Mouse (Mus musculus) T-helper 1 cell (primary cell): ENCODE measurements around the gene Ubl3.

Experiments used
- in situ Hi-C: fragments of 300-600 bp; cut with MboI, MseI; formaldehyde crosslinking; loops from one replicate; pipeline ENCODE4 v1.15.1; 2025; ENCODE audit warnings: high pct_unique_total_duplicates

Ubl3 gene

DNA sequence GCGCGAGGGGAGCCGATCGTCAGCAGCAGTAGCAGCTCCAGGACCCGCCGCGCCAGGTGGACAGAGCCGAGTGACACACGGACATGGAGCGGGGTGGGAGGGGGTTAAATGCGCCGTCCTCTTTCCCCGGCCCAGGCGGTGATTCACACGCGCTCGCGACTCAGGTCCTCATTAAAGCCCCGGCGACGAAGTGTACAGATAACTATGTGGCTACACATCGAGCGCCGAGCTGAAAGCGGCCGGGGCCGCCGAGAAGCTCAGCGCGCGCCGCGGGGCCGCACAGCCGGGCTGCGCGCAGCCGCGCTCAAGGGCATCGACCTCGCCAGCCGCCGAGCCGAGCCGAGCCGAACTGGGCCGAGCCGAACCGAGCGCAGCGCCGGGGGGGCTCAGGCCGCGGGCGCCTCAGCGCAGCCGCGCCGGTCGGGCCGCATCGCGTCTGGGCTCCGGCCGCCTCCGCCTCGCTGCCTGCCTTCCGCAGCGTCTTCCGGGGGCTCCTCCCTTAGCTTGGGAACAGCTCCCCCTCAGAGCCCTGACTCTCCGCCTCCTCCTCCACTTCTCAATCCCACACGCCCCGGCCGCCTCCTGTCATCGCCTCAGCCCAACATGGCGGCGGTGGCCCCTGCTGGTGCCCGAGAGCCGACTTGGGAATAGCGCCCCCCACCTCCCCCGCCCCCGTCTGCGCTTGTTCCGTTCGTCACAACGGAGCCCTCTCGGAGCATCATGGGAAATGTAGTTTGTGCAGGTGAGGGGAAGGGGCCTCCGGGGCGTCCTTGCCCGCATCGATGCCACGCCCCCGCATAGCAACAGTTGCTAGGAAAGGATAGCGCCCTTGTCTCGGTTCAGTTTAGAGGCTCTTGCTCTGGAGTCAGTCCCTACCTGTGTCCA lies at the start of gene Ubl3:
Gene Ubl3, minus strand, starts transcription at position 603 of the 885 bp plus-strand sequence.
- in situ Hi-C loops: no loop called here

DNA sequence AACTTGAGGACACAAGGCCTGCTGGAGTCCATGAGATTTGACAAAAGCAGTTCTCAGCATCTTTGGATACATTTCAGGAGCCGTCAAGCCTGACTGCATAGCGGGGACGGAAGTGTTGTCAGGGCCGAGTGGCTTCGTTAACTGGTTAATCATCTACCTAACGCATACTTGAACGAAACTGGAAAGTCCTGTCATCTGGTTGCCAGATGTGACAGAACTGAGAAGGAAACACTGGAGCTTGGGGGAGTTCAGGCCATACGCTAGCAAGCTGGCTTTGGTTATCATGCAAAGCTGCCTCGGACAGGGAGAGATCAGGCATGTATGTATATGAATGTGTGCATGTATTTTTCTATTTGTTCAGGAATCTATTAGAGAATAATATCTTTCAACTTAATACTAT lies 45.8 kb upstream of the Ubl3 start:
- in situ Hi-C loops: no loop called here

GRCm38 (mm10) chr5:148596086-148596753 lies 43.6 kb upstream of the Ubl3 start:
- in situ Hi-C loops: no loop called here

DNA sequence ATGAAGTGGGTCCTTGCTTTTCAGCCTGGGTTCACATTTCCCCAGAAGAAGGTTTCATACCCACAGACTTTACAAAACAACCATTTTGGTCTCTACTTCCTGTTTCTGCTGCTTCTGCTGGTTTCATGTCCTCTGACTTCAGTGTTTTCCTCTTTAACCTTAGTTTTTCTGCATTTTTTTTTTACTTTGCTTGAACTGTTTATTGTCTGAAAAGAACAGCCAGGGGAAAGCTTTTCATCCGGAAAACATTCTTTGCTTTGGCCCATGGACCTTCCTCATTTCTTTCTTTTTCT lies 42.8 kb upstream of the Ubl3 start:
- in situ Hi-C loops: no loop called here

GRCm38 (mm10) chr5:148594693-148595458 lies 42.3 kb upstream of the Ubl3 start:
- in situ Hi-C loops: no loop called here

DNA sequence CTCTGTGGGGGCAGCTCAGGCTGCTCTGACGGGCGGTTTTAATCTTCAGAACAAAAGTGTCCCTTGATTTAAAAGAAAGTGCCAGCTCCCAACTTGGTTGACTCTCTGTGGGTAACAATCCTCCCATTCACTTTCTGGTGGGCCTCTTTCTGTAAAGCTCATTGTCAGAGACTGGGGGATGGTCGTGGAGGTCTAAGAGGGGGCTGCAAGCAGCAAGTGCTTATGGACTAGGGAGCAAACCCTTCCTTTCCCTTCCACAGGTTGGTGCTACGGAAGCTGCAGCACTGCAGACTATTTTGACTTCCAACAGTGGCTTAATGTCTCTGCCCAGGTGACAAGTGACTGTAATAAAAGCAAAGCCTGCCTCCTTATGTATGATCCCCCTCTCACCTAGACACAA lies 41.0 kb upstream of the Ubl3 start:
- in situ Hi-C loops: no loop called here

DNA sequence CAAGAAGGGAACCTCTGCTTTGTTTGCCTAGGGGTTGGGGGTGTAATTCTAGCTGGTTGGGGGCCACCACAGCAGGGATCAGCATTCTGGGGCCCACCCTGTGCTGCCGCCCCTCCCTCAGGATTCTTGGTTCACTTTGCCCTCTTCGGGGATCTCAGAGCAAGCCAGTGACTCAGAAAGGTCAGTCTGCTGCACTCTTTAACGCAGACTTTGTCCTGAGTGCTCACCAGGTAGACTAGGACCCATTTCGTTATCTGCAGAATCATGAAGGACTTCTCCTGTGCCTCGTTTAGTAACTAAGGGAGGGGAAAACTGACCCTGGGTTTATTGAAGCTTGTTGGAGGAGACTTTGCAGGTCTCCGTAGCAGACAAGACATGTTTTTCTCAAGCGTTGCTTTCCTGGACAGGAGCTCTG lies 38.9 kb upstream of the Ubl3 start:
- in situ Hi-C loops: no loop called here

GRCm38 (mm10) chr5:148590603-148591447 lies 38.2 kb upstream of the Ubl3 start:
- in situ Hi-C loops: no loop called here

GRCm38 (mm10) chr5:148588987-148589386 lies 36.4 kb upstream of the Ubl3 start:
- in situ Hi-C loops: no loop called here

DNA sequence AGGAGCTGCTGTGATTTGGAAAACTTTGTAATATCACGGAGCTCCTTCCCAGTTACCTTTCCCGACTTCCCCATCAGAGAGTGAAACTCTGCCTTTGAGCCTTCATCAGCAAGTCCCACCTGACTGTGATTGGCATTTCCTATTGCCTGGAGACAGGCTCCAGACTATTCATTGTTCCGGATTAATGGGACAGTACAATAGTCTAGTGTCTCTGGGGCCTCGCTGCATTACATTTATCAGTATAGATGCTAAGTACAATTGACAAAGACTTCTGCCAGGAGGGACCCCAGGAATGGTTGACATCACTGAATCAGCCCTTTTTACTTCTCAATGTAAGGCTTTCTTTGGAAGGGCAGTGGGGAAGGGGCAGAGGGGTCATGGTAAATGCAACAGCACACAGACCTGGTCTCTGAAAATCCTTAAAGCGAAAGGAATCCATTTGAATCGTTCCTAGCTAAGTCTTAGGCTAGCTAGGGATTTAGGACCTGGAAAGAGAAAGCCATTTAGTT lies 35.6 kb upstream of the Ubl3 start:
- in situ Hi-C loops: no loop called here

DNA sequence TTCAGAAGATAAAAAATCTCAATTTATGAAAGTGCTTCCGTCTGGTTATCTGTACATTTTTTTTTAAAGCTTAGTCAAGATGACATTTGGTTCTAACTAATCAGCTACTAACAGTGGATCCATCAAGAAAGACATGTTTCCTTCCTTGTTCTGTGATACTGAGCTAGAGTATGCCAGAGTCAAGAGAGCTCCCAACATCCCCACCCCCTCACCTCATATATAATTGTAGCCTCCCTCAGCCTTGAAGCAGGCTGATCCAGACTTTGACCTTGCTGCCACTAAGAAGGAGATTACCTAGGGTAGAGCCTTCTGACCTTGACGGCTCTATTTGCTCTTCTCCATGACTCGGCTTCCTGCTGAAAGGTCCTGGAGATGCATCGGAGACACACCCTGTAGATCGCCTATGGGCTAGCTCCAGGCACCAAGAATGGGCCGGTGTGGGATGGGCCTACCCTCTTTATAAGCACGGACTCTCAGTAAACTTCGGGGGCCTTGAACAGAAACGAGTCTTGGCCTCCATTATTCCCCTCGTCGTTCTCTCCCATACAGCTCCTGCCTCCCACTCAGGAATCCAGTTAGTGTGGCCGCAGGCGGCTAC lies 27.9 kb upstream of the Ubl3 start:
- in situ Hi-C loops: no loop called here

GRCm38 (mm10) chr5:148579156-148579555 lies 26.6 kb upstream of the Ubl3 start:
- in situ Hi-C loops: no loop called here

DNA sequence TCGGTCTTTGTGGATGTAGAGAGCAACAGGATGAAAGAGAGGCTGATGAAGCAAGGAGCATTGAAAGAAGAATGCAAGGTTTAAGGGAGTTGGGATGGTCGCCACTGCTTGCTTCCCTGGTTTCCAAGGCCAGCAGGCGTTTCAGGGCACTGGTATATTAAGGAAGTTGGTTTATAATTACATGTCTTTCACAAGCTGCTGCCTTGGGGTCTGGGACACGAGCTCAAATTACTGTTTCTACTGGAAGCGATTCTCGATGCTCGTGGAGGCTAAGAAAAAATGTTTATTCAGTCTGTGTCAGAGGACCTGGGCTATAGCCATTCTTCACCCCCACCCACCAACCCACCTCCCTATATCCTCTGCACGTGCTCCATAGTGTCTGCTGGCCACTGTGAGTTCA lies 25.8 kb upstream of the Ubl3 start:
- in situ Hi-C loops: no loop called here

- in situ Hi-C loops: no loop called here
These were observed 24.7 kb upstream of the Ubl3 start for GRCm38 (mm10) chr5:148577278-148577677.

DNA sequence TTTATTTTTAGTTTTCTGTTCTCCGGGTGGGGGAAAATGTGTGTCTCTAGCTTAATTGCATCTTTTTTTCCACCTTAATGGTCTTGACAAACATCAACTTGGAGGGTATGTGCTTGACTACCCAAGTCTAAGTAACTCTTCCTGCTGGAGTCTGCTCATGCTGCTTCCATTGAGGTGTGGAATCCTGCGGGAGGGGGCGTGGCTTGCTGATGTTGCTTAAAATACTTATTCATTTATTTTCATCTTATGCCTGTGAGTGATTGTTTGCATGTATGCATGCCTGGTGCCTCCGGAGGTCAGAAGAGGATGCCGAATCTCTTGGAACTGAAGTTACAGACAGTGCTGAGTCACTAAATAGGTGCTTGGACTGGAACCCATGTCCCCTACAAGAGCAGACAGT lies 22.6 kb upstream of the Ubl3 start:
- in situ Hi-C loops: no loop called here

GRCm38 (mm10) chr5:148572676-148573075 lies 20.1 kb upstream of the Ubl3 start:
- in situ Hi-C loops: no loop called here

- in situ Hi-C loops: no loop called here
These were observed 18.1 kb upstream of the Ubl3 start for GRCm38 (mm10) chr5:148570571-148571304.

DNA sequence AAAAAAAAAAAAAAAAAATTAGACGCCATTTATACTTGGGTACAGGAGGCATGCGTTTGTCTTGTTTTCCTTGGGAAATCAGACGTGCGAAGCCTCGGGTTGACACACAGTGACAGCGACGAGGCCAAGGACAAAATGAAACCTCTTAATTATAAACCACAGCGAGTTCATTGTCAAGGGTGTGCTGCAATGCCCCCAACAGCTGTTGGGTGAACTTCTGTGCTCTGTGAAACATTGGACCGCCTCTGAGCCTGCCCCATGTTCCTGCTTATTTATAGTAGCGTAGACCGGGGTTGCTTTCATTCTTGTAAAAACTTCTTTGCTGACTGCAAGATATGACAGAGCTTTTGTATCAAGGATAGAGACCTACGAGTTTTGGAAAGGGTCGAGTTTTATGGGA lies 16.9 kb upstream of the Ubl3 start:
- in situ Hi-C loops: no loop called here

DNA sequence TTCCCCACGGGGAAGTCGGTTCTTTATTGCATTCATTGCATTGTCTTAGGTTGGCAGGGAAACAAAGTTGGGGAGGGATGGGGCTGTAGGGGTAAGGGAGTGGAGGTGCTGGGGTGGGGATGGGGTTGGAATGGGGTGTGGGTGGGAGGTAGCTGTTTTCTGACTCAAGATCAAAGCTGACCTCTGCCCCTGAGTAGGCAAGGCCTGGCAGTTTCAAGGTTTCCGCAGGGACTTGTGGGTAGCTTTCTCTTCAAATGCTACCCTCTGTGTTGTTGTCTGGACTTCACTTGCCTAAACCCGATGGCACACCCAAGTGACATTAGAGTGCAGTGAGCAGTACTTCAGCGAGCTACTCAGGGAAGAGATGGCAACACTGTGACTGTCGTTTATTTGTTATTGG lies 13.0 kb upstream of the Ubl3 start:
- in situ Hi-C loops: no loop called here

- in situ Hi-C loops: no loop called here
These were observed 11.5 kb upstream of the Ubl3 start for GRCm38 (mm10) chr5:148564073-148564472.
